Mouse (Mus musculus): ENCODE measurements around the gene AI854703.
"Not testable (repeated sequence)": the region's sequence is repeated elsewhere in the genome, so short reads cannot be mapped to it uniquely, and the experiment has no call there.

AI854703 gene

DNA sequence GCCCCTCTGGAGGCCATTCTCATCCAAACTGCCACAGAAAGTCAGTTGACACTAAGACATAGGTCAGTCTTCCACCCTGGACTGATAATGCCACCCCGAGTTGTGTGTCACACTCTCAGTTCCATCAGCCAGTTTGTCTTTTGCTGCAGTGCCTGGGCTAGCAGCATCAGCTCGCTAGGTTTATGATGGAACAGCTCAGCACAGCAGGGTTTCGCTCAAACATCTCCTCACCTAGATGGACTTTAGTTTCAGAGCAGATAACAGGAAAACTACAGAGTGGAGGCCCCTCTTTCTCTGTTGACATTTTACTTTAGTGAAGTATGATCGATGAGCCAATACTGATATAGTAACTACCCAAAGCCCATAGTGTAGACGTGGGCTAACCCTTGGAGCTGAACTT lies 11.8 kb upstream of the AI854703 start:
- no peak for DNase-seq (ENCODE audit: low spot score in 2 of 2)

DNA sequence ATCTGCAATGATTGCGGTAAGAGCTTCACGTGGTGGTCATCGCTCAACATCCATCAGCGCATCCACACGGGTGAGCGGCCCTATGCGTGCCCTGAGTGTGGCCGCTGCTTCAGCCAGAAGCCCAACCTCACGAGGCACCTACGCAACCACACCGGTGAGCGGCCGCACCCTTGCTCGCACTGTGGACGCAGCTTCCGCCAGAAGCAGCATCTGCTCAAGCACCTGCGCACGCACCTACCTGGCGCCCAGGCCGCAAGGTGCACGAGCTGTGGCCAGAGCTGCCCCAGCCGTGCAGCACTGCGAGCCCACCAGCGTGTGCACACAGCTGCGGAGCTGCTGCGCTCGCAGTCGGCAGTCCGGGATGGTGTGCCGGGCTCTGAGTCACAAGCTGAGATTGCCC lies 6.5 kb upstream of the AI854703 start:
- DNase-seq (ENCODE audit: low spot score in 2 of 2) = no peak

DNA sequence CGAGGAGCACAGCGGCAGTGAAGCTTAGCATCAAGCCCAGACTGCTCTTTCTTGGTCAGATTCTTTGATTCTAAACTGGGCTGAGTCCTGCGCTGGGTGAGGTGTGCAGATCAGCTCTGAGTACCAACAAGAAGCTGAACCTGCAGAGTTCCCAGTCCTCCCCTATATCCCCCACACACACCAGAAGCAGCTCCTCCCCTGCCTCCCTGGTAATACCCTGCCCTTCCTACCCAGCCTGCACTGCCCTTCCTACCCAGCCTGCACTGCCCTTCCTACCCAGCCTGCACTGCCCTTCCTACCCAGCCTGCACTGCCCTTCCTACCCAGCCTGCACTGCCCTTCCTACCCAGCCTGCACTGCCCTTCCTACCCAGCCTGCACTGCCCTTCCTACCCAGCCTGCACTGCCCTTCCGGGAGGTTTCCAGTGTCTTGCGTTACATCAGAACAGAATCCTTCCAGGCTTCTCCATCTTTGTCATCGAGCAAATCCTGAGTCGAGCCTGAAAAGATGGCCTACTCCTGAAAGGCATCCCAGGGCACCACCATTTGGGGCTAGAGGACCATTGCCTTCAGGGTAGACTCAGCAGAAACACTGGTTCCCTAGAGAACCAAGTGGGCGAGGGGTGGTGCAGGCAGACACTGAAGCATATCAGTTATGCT lies 4.2 kb upstream of the AI854703 start:
- not testable (repeated sequence) for DNase-seq (ENCODE audit: low spot score in 2 of 2)

DNA sequence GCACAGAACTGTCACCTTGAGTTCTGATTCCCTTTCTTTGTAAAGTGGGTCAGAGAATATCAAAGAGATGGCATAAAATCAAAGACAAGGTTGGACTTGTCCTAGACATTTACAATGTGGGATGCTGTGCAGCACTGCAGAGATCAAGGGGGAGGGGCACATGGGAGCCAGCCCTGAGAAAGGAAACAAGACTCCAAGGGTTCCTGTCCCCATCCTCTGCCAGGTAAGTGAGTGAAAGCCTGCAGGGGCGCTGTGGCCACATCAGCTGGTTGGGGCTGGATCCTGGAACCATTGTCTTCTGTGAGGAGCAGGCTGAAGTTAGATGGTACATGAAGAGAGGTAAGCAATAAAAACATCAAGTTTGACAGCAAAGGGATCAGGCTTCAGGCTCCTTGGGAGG lies 3.1 kb upstream of the AI854703 start:
- no peak for DNase-seq (ENCODE audit: low spot score in 2 of 2)

DNA sequence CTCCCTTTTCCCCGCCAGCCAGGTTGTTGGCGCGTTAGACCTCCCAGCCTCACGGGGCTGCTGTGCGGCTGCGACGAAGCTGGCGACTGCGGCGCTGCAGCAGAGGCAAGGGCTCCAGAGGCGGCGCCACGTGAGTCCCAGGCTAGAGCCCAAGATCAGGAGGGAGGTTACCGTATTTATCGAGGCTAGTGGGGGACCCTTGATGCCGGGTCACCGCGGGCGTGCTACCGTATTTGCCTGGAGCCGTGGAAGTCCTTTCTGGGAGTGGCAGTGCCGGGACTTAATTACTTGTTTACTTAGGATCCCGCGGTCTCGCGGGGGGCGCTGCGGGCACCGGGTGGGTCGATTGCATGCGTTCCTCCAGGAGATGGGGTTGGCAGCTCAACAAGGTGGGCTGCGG lies 420 bp downstream of the AI854703 start:
- DNase-seq (ENCODE audit: low spot score in 2 of 2) = peak; percentile 33 to 53

DNA sequence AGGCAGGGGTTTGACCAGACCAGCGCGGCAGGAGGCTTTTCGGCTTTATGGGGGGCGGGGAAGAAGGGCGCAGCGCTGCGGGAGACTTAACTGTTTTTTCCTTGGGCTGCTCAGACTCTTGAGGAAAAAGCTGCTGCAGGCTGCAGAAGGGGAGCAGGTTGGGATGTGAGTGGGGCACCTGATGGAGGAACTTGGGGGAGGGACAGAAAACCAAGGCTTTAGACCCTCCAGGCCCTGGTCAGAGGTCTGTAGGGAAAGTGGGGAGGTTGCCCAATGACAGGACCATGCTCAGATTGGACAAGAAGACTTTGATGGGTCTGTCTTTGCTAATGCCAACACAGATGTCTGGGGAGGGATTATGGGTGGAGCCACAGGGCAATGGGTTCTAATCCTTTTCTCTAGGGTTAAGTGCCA lies 954 bp downstream of the AI854703 start:
- DNase-seq (ENCODE audit: low spot score in 2 of 2) = no peak

DNA sequence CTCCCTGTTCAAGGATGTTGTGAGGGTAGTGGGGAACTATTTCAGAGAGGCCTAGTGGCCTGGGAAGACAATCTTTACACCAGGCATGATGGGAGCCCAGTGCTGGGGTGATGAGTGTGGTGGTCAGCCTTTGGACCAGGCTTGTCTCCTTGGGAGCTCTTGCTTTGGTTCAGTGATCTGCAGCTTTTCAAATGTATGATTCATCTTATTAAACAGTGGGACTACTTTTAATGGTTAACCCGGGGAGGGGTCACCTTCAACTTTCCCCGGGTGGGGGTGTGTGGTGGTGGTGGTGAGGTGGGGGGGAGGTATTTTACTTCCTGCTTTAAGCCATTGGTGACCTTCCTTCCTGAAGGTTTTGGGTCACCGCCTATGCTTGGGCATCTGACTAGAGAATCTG lies 1.8 kb downstream of the AI854703 start:
- no peak for DNase-seq (ENCODE audit: low spot score in 2 of 2)

DNA sequence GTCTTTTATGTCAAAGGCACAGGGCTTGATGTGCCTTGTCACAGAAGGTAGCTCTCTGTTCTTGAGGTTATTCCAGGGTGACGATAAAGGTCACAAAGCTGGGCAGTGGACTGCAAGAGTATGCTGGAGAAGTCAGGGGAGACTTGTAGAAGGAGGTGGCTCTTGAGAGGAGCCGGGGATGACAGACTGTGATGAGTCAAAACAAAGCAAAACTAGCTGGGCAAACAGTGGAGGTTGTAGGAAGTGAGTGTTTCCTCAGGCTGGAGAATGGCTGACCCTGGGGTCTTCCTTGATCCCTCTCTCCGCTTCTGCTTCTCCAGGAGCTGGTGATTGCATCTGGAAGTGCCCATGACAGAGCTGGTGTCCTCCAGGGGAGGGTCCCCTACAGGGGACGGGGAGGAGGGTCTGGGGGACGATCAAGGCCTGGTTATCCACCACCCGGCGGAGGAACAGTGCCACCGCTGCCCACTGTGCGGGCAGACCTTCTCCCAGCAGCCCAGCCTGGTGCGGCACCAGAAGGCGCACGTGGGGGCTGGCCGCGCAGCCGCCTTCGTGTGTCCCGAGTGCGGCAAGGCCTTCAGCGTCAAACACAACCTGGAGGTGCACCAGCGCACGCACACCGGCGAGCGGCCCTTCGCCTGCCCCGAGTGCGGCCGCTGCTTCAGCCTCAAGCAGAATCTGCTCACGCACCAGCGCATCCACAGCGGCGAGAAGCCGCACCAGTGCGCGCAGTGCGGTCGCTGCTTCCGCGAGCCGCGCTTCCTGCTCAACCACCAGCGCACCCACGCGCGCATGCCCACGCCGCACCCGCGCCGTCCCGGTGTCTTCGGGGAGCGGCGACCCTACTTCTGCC lies 2.5 kb downstream of the AI854703 start:
- no peak for DNase-seq (ENCODE audit: low spot score in 2 of 2)

DNA sequence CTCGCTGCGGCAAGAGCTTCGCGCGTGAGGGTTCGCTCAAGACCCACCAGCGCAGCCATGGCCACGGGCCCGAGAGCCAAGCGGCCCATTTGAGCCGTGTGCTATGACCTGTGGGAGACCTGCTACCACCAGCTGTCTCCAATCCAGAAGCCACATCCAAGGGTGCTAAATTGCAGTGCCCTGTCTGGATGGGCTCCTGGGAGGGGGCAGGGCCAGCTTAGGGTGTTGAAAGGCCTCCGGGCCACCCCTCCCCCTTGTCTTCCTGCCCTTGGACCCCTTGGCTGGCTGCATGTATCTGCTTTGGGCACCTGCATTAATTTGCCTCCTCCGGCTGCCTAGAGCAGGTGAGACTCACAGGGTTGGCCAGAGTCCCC lies 3.1 kb downstream of the AI854703 start:
- no peak for DNase-seq (ENCODE audit: low spot score in 2 of 2)

DNA sequence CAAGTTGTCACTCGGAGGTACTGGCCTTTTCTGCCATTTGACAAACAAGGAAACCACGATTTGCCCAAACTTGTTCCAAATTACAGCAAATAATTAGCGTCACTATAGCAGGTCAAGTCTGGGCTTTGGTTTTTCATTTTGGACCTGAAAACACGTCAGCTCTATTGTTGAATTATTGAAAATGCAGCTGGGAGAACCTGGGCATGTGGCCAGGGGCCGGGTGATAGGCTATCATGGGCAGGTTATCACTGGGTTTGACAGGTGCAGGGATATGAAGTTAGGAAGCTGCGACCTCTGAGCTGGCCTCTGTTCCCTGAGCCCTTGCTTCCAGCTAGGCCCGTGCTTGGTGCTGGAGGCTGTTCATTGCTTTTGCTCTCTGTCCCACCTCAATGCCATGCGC lies 4.3 kb downstream of the AI854703 start:
- peak; percentile 35 to 60 for DNase-seq (ENCODE audit: low spot score in 2 of 2)

DNA sequence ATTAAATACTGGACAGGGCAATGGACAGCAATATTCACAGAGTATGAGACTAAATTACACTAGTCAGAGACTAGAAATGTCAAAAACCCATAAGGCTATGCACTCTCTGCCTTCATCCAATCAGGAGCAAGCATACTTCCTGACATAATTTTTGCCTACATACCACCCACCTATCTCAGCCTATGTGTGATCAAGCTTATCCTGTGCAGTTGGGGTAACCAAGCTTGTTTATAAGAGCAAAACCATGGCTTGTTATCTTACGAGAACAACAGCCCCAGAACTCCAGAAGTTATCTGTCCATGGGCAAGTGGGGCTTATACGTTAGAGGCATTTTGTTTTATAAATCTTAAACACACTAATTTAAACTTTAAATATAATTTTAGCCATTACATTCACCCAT lies 8.5 kb downstream of the AI854703 start:
- no peak for DNase-seq (ENCODE audit: low spot score in 2 of 2)

DNA sequence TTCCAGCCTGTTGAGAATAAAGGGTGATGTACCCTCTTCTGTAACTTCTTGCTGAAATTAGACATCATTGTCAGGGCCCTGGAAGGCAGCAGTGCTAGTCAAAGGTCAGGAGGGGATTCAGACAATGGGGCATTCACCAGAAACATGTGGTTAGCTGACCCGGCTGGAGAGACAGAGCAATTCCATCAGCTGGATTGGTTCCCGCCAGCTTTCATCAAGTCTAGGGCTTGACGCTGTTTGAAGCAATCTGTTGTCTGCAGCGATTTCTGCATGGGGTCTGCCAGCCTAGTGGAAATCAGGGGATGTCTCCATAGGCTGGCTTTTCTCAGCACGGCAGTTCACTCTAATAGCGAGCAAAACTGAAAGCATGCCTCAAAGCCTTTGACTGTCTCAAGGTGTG lies 10.0 kb downstream of the AI854703 start:
- no peak for DNase-seq (ENCODE audit: low spot score in 2 of 2)

DNA sequence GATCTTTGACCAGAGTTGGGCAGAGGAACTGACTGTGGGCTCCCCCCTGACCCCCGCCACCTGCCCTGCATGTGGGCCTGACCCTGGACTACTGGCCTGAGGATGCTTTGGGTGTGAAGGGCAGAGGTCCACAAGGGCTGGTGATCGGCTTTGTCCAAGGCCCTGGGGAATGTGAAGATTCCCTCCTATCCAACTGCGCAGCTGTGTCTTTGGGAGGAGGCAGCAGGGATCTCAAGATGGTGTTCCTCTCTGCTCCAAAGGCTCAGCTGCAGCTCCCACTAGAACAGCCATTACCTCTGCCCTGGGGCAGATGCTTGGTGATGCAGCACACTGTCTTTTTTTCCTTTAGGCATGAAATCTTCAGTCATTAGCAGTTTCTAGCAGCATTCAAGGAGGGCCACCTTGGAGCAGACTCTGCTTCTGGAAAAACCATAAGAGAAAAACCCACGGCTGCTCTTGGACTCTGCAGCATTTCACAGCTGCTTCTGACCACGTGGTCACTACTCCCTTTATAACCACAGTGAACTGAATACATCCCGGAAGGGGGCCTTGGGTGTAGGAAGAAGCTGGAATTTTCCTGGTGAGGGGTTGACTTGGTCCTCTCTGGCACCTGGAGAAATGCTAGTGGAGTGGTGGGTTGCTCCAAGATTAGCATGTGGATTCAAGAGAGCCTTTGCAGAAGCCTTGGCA lies 11.4 kb downstream of the AI854703 start:
- no peak for DNase-seq (ENCODE audit: low spot score in 2 of 2)

DNA sequence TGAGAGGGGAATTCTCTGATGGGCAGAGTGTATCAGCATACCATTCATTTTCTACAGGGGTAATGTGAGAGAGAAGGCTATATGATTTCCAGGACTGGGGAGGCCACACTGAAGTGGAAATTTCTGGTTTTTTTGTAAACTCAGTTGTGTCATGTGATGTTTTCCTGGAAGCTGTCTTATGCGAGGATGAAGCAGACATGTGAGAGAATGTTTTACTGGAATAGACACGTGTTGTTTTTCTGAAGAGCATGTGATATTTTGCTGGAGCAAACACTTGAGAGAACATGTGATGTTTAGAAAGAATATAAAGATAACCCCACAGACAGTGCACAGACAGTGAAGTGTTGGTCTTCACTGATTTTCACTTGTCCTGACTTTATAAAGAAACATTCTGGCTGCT lies 12.0 kb downstream of the AI854703 start:
- DNase-seq (ENCODE audit: low spot score in 2 of 2) = no peak

DNA sequence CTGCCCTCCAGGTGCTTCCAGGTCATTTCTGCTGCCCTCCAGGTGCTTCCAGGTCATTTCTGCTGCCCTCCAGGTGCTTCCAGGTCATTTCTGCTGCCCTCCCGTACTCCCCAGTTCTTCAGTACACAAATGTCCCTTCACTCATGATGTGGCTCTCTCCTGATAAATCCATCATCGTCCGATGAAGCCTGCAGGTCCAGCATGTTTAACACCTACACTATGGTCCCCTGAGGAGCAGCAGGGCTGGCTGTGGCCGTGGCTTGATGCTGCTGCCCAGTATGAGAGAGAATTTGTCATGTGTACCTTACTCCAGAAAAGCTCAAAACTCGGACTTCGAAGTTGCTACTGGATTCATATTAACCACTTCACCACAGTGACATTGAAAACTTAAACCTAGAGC lies 14.8 kb downstream of the AI854703 start:
- no peak for DNase-seq (ENCODE audit: low spot score in 2 of 2)

DNA sequence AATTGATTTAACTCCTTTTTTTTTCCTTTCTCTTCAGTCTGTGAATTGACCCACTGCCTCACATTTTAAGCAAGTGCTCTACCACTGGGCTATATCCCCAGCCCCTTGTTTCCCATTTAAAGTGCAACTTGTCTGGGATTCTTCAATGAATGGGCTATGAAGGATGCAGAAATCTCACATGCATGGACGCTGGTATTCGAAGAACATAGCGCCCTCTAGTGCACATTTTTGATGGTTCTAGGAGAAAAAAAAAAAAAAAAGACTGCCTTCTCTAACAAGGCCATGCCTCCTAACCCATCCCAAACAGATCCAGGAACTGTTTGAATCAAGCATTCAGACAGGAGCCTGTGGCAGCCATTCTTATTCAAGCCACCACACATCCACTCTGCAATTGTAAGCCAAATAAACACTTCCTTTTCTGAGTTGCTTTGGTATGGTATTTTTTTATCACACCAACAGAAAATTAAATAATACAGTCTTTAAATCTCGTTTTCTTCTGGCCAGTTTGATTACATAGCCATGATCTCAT lies 16.3 kb downstream of the AI854703 start:
- DNase-seq (ENCODE audit: low spot score in 2 of 2) = no peak

DNA sequence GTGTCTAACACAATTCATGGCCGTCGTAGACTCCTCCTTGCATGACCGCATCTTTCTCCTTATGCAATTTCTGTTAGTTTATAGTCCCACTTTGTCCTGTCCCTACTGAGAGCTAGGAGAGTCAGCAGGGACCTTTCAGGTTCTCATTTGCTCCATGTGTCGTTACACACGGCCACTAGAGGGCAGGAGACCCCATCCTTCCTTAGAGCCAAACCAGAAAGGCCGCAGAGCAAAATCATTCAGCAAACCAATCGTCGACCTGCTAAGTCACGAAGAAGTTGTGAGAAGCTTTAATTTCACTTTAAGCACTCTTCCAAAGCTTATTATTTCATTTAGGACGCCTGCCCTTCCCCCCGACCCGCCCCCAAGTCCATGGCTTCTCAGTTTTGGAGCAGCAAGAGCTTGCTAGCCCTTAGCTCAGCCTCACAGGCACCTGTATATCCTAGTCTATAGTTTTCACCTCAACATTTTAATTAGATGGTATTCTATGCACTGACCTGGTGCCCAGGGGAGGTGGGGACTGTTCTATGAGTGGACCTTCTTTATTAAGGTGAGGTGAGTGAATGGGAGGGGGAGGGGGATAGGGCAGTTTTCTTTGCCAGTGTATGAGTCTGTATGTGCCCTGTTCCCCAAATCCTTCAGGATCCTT lies 19.2 kb downstream of the AI854703 start:
- DNase-seq (ENCODE audit: low spot score in 2 of 2) = peak; percentile 47 to 68

DNA sequence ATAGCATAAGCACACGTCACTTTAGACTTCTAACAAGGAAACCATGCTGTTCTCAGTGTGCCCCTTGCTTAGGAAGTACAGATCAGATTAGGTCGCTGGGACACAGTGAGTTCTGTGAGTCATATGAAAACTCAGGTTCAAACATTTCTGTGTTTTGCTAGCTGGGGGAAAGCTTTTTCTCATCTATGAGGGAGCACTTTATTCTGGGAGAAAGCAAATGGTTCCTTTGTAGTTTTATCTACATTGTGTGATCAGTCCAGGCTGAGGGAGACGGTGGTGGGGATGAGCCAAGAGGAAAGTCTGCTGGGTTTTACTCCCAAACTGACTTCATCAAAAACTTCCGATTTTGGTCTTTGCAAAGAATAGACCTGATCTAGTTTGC lies 19.7 kb downstream of the AI854703 start:
- no peak for DNase-seq (ENCODE audit: low spot score in 2 of 2)

DNA sequence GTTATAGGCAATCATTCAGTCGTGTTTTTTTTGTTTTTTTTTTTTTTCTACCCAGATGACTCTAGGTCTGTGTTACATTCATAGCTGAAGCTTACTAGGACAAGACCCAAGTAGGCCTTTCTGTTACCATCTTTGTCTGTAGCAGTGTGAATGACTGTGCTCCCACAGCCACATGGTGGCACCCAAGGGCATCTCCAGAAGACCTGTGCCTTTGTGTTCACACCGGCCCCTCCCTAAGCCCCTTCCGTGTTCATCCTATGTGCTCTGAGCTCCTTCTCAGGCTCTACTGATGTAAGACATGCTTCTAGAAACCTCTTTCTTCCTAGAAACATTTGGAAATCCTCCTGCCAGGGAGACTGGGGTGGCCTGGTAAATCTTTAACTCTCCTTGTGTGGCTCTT lies 20.4 kb downstream of the AI854703 start, which contains the start of gene Gimap8:
TSS of gene Gimap8 (plus strand) at position 240 of the 400 bp plus-strand sequence.
- DNase-seq (ENCODE audit: low spot score in 2 of 2) = peak in 1 of 2 experiments; percentile 25

DNA sequence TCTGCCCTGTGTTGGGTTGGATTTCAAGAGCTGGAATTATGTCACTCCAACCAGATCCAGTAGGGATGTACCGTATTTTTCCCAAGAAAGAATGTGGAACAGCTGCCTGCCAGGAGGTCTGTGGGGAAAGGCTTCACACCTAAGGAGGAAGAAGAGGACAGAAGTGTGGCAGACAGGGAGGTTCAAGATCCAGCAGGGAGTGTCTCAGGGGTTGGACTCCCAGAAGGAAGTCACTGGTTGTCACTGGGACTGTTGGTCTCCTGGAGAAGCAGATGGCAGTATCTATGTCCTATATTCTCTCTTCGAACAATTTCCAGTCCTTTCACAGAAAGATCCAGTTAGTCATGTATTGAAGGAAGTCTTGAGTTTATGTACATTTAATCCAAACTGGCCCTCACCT lies 21.0 kb downstream of the AI854703 start:
- no peak for DNase-seq (ENCODE audit: low spot score in 2 of 2)

DNA sequence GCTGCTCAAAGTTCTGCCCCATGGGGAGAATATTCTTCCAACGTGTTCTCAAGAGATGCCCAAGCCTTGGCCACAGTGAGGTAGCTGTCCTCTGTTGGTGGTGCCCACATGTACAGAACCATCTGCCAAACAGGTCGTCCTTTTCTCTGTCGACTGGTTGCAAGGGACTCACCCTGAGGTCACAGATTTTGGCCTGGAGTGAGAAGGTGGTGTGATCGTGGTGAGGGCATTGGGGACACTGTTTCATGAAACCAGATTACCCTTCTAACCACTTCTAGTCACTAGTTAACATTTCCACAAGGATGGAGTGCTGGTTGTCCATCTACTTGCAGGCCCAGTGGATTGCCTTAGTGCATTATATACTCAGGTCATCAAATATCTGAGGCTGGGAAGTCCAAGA lies 22.2 kb downstream of the AI854703 start:
- DNase-seq (ENCODE audit: low spot score in 2 of 2) = no peak

DNA sequence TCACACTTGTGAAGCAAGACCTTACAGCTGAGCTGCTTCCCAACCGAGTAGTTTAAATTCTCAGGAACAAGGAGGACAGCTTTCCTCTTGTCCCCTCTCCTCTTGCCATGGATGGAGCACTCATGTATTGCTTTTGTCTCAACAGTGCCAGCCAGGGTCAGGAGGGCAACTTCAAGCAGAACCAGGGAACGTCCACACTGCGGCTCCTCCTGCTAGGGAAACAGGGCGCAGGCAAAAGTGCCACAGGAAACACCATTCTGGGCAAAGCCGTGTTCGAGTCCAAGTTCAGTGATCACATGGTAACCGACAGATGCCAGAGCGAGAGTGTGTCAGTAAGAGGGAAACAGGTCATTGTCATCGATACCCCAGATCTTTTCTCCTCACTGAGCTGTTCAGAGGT lies 23.5 kb downstream of the AI854703 start:
- DNase-seq (ENCODE audit: low spot score in 2 of 2) = no peak
